Mouse (Mus musculus) CD8-positive naive resting alpha-beta T cell, adult 2 months (primary cell): ENCODE measurements around the gene Cldnd1.
A peak's percentile ranks its signal among the peaks of the same experiment; 100 is the strongest.

ENCODE experiments used
- DNase-seq, 2 experiments: peaks; one replicate each; pipeline ENCODE4 v3.0.0; 2022; ENCODE audit warnings: low read depth in 2 of 2, low spot score in 2 of 2

The Cldnd1 gene

GRCm38 (mm10) chr16:58708601-58709475, 18.9 kb upstream of the Cldnd1 start:
- no peak for DNase-seq

GRCm38 (mm10) chr16:58709536-58709935, 18.2 kb upstream of the Cldnd1 start:
- DNase-seq, result no peak

- DNase-seq, result no peak
Observed at GRCm38 (mm10) chr16:58712221-58712620, 15.5 kb upstream of the Cldnd1 start.

- DNase-seq, result no peak
Observed at GRCm38 (mm10) chr16:58713128-58713527, 14.6 kb upstream of the Cldnd1 start.

- DNase-seq, result no peak
Observed at GRCm38 (mm10) chr16:58715018-58715417, 12.7 kb upstream of the Cldnd1 start.

- peak in 1 of 2 experiments; percentile 6 for DNase-seq
Observed at GRCm38 (mm10) chr16:58718666-58719120, 9.0 kb upstream of the Cldnd1 start, which contains the start of gene Gpr15. Gpr15 (minus strand) TSS chr16:58719070.

GRCm38 (mm10) chr16:58722292-58722691, 5.4 kb upstream of the Cldnd1 start:
- no peak for DNase-seq

- no peak for DNase-seq
Observed at GRCm38 (mm10) chr16:58726680-58727476, 832 bp upstream of the Cldnd1 start.

GRCm38 (mm10) chr16:58728176-58728671, 514 bp downstream of the Cldnd1 start:
- DNase-seq, result no peak

GRCm38 (mm10) chr16:58738205-58738604, 10.5 kb downstream of the Cldnd1 start:
- DNase-seq, result no peak

- DNase-seq, result no peak
Observed at GRCm38 (mm10) chr16:58738800-58739199, 11.1 kb downstream of the Cldnd1 start.

GRCm38 (mm10) chr16:58740751-58741150, 13.0 kb downstream of the Cldnd1 start:
- no peak for DNase-seq

- DNase-seq, result no peak
Observed at GRCm38 (mm10) chr16:58746715-58747114, 19.0 kb downstream of the Cldnd1 start.

GRCm38 (mm10) chr16:58751314-58751713, 23.6 kb downstream of the Cldnd1 start:
- no peak for DNase-seq

- DNase-seq, result no peak
Observed at GRCm38 (mm10) chr16:58756191-58756590, 28.5 kb downstream of the Cldnd1 start.

GRCm38 (mm10) chr16:58763076-58763475, 35.4 kb downstream of the Cldnd1 start, which contains the start of gene Olfr172:
Olfr172 (minus strand) TSS chr16:58763176.
- DNase-seq, result no peak
